Mouse (Mus musculus) CH12.LX (cell line): ENCODE measurements around the gene Klrb1b.

ENCODE experiments used
- CTCF ChIP-seq, 2 experiments: IDR thresholded peaks in 1 of 2; conservative IDR thresholded peaks in 1 of 2; 2 replicates each; pipeline ENCODE4 v1.5.1; 2011 to 2012; ENCODE audit warnings: low read depth in 2 of 2, low read length in 2 of 2, improper control_type of control experiment in 1 of 2, inconsistent platforms in 1 of 2, mild to moderate bottlenecking in 1 of 2, moderate library complexity in 1 of 2
- ELF1 ChIP-seq: IDR thresholded peaks from 2 replicates; pipeline ENCODE4 v1.6.1; 2014; ENCODE audit warnings: low read depth, mild to moderate bottlenecking, inconsistent platforms, low read length, improper control_type of control experiment
- EP300 ChIP-seq: IDR thresholded peaks from 2 replicates; pipeline ENCODE4 v1.6.1; 2011; ENCODE audit warnings: low read length, improper control_type of control experiment
- GABPA ChIP-seq: IDR thresholded peaks from 2 replicates; pipeline ENCODE4 v1.6.1; 2012; ENCODE audit warnings: low read depth, low read length, improper control_type of control experiment, inconsistent platforms; ENCODE audit not compliant: insufficient replicate concordance
- MAX ChIP-seq: IDR thresholded peaks from 2 replicates; pipeline ENCODE4 v1.6.1; 2011; ENCODE audit warnings: low read length, improper control_type of control experiment
- MEF2A ChIP-seq: IDR thresholded peaks from 2 replicates; pipeline ENCODE4 v1.6.1; 2014; ENCODE audit warnings: low read depth, mild to moderate bottlenecking, inconsistent platforms, low read length, improper control_type of control experiment, borderline replicate concordance
- POLR2A ChIP-seq: IDR thresholded peaks from 2 replicates; pipeline ENCODE4 v1.6.1; 2011; ENCODE audit warnings: low read depth, mild to moderate bottlenecking, improper control_type of control experiment, low read length
- RCOR1 ChIP-seq: conservative IDR thresholded peaks from 2 replicates; pipeline ENCODE4 v1.6.1; 2012; ENCODE audit warnings: low read depth, mild to moderate bottlenecking, inconsistent platforms, low read length, improper control_type of control experiment
- TBP ChIP-seq: conservative IDR thresholded peaks from 2 replicates; pipeline ENCODE4 v1.6.1; 2011; ENCODE audit warnings: low read depth, low read length, improper control_type of control experiment
- USF1 ChIP-seq: IDR thresholded peaks from 2 replicates; pipeline ENCODE4 v1.6.1; 2014; ENCODE audit warnings: low read depth, mild to moderate bottlenecking, inconsistent platforms, low read length, improper control_type of control experiment
- ZC3H11A ChIP-seq: IDR thresholded peaks from 2 replicates; pipeline ENCODE4 v1.6.1; 2012; ENCODE audit warnings: low read depth, mild to moderate bottlenecking, inconsistent platforms, low read length, improper control_type of control experiment
- ZMIZ1 ChIP-seq: IDR thresholded peaks from 2 replicates; pipeline ENCODE4 v1.6.1; 2012; ENCODE audit warnings: low read depth, mild to moderate bottlenecking, inconsistent platforms, low read length, improper control_type of control experiment

GRCm38 (mm10) chr6:128843479-128843992 is 17.4 kb upstream of the Klrb1b start:
- TF ChIP-seq ELF1 (peak; percentile 20; the same call in 1 of the 2 replicates), RCOR1 (no peak), EP300 (no peak), ZC3H11A (no peak), USF1 (no peak), CTCF (conservative IDR thresholded peaks at IDR 0.05 in 1 of 2, IDR thresholded peaks at IDR 0.05 in 1 of 2; ENCODE audit: low read depth in 2 of 2, low read length in 2 of 2) (no peak), TBP (peak; percentile 91), GABPA (no peak), POLR2A (peak; percentile 47; the same call in 1 of the 2 replicates), MEF2A (no peak; the same call in 1 of the 2 replicates), ZMIZ1 (peak; percentile 25), MAX (no peak)
